Mouse (Mus musculus) thymus, postnatal 4 days (tissue): Measurements from ENCODE around the gene Neurl2.

Experiments
- DNase-seq: peaks from one replicate; pipeline ENCODE4 v3.0.0; 2021

Neurl2 gene

GRCm38 (mm10) chr2:164785481-164786387 lies 47.5 kb downstream of the Neurl2 start, which contains the start of gene Snx21:
Gene Snx21 (plus strand): TSS chr2:164785823.
- DNase-seq: peak; percentile 78

GRCm38 (mm10) chr2:164784869-164785420 lies 48.3 kb downstream of the Neurl2 start:
- no peak for DNase-seq

- no peak for DNase-seq
Observed at GRCm38 (mm10) chr2:164783926-164784581, 49.2 kb downstream of the Neurl2 start.

GRCm38 (mm10) chr2:164781876-164782275 lies 51.4 kb downstream of the Neurl2 start:
- no peak for DNase-seq
